Mouse (Mus musculus) neutrophil, adult 83 days (primary cell): ENCODE results near the gene Adap1. TPM values are rescaled to one million over a fixed set of nuclear protein-coding genes. Genes with fewer than 3 reads are reported as not detected.

Experiments used
- total RNA-seq, 2 experiments: library from RNA; stranded (reverse); gene quantifications; one replicate each; pipeline ENCODE4 v1.2.4; 2023

The Adap1 gene
- total RNA-seq = 10 to 100 TPM; 83.4 to 92.6 TPM

DNA sequence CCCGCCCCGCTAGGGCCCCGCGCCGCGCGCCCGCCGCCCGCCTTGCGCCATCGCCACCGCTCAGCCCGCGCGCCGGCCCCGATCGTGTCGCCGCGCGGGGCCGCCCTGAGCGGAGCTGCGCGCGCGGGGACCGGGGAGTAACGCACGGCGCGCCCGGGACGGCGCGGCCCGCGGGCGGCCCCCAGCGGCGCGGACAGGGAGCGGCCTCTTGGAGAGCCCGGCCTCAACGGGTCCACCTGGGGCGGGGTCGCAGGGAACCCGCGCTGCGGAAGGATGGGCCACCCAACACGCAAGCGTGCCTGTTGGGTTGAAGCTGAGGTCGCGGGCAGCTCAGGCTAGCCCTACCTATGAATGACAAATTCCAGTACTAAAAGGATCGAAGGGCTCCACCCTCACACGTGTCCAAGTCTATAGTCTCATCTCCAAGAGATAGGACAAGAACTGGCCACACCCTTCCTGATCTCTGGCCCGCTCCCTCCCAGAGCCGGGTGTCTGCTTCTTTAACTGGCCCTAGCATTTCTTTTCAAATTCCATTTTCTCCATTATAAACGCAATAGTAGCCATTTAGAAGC is at the start of gene Adap1:
Gene Adap1, minus strand, starts transcription at position 228 of the 572 bp plus-strand sequence.

DNA sequence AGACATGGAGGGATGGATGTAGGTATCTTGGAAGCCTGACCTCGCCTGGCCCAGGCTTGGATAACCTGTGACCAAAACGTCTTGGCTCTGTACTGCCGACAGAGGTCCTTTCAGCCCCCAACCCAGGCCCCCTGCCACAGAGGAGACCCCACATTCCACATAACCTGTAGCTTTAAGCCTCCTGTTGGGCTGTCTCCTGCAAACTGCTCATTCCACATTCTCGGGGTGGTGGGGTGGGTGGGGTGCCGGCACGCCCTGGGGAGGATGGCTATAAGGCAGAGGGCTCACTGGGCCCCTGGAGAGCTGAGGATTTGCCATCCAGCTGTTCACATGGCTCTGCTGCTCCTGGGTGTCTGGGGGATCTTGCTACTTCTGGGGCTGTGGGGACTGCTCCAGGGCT is 26.9 kb upstream of the Adap1 start, which contains the start of gene Cyp2w1:
Gene Cyp2w1, plus strand, starts transcription at position 301 of the 400 bp plus-strand sequence.

DNA sequence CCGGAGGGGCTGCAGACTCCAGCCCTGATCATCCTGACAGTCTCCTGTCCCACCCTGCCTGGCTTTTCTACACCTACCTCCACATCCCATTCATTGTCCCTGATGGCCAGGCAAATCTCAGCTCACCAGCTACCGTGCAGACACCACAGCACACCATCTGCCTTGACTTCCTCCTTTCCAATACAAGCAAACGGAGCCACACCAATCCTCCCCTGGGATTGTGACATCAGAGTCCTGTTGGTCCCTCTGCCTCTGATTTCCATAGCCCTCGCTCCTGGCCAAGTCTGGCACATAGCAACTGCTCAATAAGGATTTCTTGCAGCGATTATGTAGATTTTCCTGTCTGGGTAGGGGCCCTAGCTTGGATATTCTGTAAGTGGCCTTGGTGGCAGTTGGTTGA is 25.7 kb upstream of the Adap1 start, which contains the start of gene Cox19:
Gene Cox19, minus strand, starts transcription at position 285 of the 400 bp plus-strand sequence.

DNA sequence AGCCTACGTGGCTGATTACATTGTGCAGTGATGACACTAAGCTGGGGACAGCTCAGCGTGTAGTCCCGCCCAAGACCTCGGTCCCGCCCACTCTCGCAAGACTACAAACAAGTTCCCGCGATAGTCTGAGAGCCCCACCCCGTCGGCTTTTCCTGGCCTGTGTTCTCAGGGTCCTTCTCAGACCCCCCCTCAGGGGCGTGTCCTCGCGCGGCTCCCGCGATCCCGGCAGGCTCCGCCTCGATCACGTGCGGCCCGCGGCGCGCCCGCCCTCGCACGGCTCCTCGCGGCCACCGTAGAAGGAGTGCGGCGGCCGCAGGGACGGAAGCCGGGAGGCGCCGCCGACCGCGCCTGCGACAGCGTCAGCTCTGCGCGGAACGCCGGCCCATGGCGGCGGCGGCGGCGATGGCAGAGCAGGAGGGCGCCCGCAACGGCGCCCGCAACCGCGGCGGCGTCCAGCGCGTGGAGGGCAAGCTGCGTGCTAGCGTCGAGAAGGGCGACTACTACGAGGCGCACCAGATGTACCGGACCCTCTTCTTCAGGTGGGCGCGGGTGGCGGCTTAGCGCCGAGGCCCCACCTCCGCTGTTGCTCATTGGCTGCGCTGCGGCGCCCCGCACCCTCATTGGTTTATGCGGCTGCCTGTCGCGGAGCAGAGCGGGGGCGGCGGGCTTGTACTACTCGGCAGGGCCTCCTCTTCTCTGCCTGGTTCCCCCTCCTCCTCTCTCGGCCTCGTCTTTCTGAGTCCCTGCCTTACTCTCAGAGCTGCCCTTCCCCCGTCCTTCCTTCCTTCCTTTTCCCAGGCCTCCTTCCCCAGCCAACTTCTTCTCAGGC is 73.1 kb downstream of the Adap1 start, which contains the start of gene Get4:
Gene Get4, plus strand, starts transcription at position 244 of the 829 bp plus-strand sequence.

Other genes with a start within 250 kb of the Adap1 start
- gene Prkar1b, start 175.6 kb downstream of the Adap1 start, total RNA-seq = under 1 TPM; 0.22 to 0.90 TPM
- 1 to 10 TPM; 4.8 to 6.3 TPM for gene Dnaaf5, start 175.4 kb downstream of the Adap1 start, total RNA-seq
- gene Sun1, start 125.0 kb downstream of the Adap1 start, total RNA-seq = 10 to 100 TPM; 65.4 to 70.0 TPM
- gene Get4, start 73.3 kb downstream of the Adap1 start, total RNA-seq = 10 to 100 TPM; 33.1 to 37.5 TPM
- gene Cox19, start 25.8 kb upstream of the Adap1 start, total RNA-seq = 10 to 100 TPM; 25.0 to 27.5 TPM
- gene Cyp2w1, start 27.0 kb upstream of the Adap1 start, total RNA-seq = not detected
- gene Gpr146, start 52.1 kb upstream of the Adap1 start, total RNA-seq = 1 to 10 TPM; 8.6 to 9.9 TPM
- 10 to 100 TPM; 24.6 to 27.5 TPM for gene C130050O18Rik, start 79.7 kb upstream of the Adap1 start, total RNA-seq
- gene Gper1, start 97.5 kb upstream of the Adap1 start, total RNA-seq = under 1 TPM; 0.26 to 0.68 TPM
- gene 3110082I17Rik, start 134.9 kb upstream of the Adap1 start, total RNA-seq = 10 to 100 TPM; 10.1 to 10.7 TPM
- 10 to 100 TPM; 87.9 to 91.7 TPM for gene Zfand2a, start 158.9 kb upstream of the Adap1 start, total RNA-seq
- not detected for gene Uncx, start 217.9 kb upstream of the Adap1 start, total RNA-seq